Mouse (Mus musculus): ENCODE measurements around the gene Mastl. TPM values are rescaled to one million over a fixed set of nuclear protein-coding genes. Genes with fewer than 3 reads are reported as not detected.

Gene Mastl
- polyA plus RNA-seq, 1 experiment from 2014 or later: 18.1 TPM

DNA sequence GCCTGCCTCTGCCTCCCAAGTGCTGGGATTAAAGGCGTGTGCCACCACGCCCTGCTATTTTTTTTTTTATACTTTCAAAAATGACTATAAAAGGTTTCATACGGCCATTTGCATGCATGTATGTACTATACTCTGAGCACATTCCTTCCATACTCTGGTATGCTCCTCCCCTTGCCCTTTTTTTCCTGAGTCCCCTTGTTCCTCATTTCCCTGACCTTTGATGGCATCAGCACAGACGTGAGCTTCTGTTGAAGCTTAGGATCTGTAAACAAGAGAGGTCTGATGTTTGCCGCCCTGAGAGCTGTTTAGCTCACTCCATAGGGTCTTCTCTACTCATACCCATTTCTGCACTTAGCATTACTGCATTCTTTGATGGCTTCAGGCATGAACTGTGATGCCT lies 78.1 kb downstream of the Mastl start:
- Histone ChIP-seq H3K4me3 (no peak overlapping the region), H3K27ac (replicated peaks) (no peak overlapping the region), H3K27me3 (ENCODE audit: low read depth, poor library complexity, severe bottlenecking) (no peaks in the 10 kb centered on the region), H3K36me3 (peaks cover 74% of the 10 kb centered on the region), H3K9me3 (replicated peaks) (peaks cover 4% of the 10 kb centered on the region; the same call in 1 of the 2 replicates), H3K4me1 (no peaks in the 10 kb centered on the region)
- DNase-seq (ENCODE audit: low spot score): no peak
- WGBS: 91% methylated on average over 5 of the region's 5 CpGs

DNA sequence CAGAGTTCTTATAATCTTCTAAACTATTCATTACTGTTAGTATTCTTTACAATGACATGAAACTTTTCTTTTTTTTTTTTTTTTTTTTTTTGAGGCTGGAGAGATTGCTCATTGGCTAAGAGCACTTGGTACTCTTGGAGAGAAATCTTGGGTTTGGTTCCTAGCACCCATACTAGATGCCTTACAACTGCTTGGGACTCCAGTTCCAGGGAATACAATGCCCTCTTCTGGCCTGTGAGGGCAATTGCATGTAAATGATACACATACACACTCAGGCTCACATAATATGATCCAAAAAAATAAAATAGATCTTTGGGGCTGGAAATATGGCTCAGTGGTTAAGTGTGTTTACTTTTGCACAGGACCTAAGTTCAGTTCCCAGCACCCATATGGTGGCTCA lies 79.0 kb downstream of the Mastl start:
- Histone ChIP-seq H3K4me1 (no peaks in the 10 kb centered on the region), H3K27ac (replicated peaks) (no peak overlapping the region), H3K9me3 (replicated peaks) (peaks cover 4% of the 10 kb centered on the region; the same call in 1 of the 2 replicates), H3K27me3 (ENCODE audit: low read depth, poor library complexity, severe bottlenecking) (no peaks in the 10 kb centered on the region), H3K36me3 (peaks cover 69% of the 10 kb centered on the region), H3K4me3 (no peak overlapping the region)
- no peak for DNase-seq (ENCODE audit: low spot score)

DNA sequence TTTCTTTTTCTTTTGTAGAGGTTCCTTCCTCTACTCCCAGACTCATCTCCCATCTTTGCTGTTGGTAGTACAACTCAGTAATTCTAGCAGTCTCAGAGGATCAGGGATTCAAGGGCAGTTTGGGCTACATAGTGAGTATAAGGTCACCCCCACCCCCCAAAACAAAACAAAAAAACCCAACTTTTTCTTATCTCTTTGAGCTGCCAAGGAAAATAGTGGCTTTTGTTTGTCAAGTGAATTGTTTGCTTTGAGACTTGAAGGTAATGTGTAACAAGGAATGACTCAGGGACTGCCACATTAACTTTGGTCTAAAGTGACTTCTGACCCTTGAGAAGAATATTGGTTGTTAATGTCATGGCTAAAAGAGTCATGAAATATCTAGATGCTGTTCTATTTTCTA lies 80.0 kb downstream of the Mastl start:
- DNase-seq (ENCODE audit: low spot score): no peak
- H3K36me3 ChIP-seq: peaks cover 62% of the 10 kb centered on the region
- no peak overlapping the region for H3K27ac ChIP-seq (replicated peaks)
- peaks cover 4% of the 10 kb centered on the region; the same call in 1 of the 2 replicates for H3K9me3 ChIP-seq (replicated peaks)
- H3K27me3 ChIP-seq (ENCODE audit: low read depth, poor library complexity, severe bottlenecking): no peaks in the 10 kb centered on the region
- no peaks in the 10 kb centered on the region for H3K4me1 ChIP-seq
- H3K4me3 ChIP-seq: no peak overlapping the region

DNA sequence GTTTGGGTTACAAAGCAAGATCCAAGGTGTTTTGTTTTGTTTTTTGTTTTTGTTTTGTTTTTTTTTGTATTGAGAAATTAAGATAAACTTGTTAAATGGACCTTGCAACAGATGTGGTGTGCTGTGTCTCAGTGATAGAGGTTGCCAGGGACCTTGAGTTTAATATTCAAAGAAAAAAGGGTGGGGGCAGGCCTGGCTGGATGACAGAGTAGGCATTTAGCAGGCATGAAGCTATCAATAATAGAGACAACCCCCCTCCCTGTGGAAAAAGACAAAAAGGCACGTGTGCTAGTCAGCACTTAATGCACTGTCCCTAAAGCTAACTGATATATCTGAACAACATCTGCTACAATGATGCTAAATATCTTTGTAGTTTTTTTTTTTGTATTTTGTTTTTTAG lies 84.4 kb downstream of the Mastl start:
- Histone ChIP-seq H3K9me3 (replicated peaks) (peaks cover 3% of the 10 kb centered on the region; the same call in 1 of the 2 replicates), H3K4me1 (peaks cover 12% of the 10 kb centered on the region), H3K4me3 (no peak overlapping the region), H3K27ac (replicated peaks) (no peak overlapping the region), H3K36me3 (peaks cover 25% of the 10 kb centered on the region), H3K27me3 (ENCODE audit: low read depth, poor library complexity, severe bottlenecking) (no peaks in the 10 kb centered on the region)
- no peak for DNase-seq (ENCODE audit: low spot score)
- WGBS: 86% methylated on average over 1 of the region's 1 CpGs

DNA sequence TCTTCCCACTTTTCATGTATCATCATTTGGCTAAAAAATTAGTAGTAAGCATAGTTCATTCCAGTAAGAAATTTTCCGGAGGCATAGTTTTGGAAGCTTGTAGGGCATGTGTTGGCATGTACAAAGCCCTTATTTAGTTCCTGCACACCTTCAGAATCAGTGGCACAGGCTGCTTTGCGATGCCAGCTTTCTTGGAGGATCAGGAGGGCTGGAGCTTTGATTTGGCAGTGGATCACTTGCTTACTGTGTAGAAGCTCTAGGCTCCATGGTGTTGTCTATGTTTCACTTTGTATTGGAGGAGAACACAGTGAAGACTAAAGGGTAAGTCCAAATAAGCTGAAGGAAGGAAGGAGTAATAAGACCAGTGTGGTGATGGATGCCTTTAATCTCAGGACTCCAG lies 85.3 kb downstream of the Mastl start:
- Histone ChIP-seq H3K4me3 (no peak overlapping the region), H3K27me3 (ENCODE audit: low read depth, poor library complexity, severe bottlenecking) (no peaks in the 10 kb centered on the region), H3K4me1 (peaks cover 12% of the 10 kb centered on the region), H3K27ac (replicated peaks) (no peak overlapping the region), H3K36me3 (peaks cover 16% of the 10 kb centered on the region), H3K9me3 (replicated peaks) (no peaks in the 10 kb centered on the region)
- DNase-seq (ENCODE audit: low spot score): no peak
- 94% methylated on average over 2 of the region's 2 CpGs for WGBS

DNA sequence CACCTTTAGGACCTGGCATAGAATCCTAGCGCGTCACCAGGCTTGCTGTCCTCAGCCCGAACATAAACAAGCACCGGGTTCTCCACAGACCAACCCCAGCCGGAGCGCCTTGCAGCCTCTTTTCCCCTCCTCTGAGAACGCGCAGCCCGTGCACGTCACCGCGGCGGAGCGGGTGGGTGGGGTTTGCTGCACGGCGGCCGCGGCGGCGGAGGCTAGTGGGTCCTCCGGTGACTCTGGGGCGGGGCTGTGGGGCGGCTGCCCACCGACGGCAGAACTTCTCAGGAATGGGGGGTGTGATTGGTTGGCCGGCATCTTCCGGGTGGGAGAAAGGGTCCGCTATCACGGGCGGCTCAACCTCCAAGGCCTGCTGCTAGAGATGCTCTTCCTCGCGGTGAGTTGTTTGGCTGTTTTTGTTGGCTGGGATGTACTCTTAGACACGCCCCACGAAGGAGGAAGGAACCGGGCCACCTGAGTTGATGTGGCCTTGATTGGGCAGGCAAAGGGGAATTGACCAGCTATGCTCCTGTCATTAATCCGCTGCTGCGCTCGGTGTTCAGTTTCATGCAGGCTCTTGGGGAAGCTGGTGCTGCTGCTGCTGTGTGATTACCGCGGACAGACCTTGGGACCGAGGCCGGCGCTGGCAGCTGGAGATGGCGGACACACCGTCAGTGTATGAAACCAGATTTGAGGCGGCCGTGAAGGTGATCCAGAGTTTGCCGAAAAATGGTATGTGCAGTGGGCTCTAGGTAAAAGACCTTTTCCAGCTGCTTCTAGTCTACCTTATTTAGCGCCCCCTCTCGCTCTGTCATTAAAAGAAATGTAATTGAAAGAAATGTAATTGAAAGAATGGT lies 86.7 kb downstream of the Mastl start:
- Histone ChIP-seq H3K4me3 (peak overlapping the region; percentile 79), H3K27ac (replicated peaks) (peak overlapping the region; percentile 91), H3K9me3 (replicated peaks) (no peaks in the 10 kb centered on the region), H3K4me1 (peaks cover 12% of the 10 kb centered on the region), H3K36me3 (peaks cover 9% of the 10 kb centered on the region; the same call in 1 of the 2 replicates), H3K27me3 (ENCODE audit: low read depth, poor library complexity, severe bottlenecking) (no peaks in the 10 kb centered on the region)
- WGBS: under 1% methylated on average over 50 of the region's 50 CpGs
- peak; percentile 93 for DNase-seq (ENCODE audit: low spot score)

DNA sequence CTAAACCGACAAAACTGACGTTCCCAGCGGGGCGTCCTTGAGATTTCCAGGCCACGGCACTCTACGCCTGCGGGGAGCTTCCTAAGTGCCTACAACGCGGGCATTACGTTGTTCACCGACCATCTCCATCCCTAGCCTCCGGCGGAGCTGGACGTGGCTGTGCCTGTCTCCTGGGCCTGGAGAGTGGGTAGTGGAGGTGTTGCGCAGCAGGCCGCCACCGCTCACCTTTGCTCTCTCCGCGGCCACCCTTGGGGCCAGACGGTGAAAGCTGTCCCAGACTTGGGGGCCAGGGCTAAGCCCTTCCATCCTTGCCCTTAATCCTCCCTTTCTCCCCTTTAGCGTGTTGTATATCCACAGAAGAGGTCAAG lies 87.5 kb downstream of the Mastl start:
- Histone ChIP-seq H3K4me1 (peaks cover 12% of the 10 kb centered on the region), H3K9me3 (replicated peaks) (no peaks in the 10 kb centered on the region), H3K4me3 (peak overlapping the region; percentile 79), H3K27ac (replicated peaks) (peak overlapping the region; percentile 91), H3K36me3 (peaks cover 9% of the 10 kb centered on the region; the same call in 1 of the 2 replicates), H3K27me3 (ENCODE audit: low read depth, poor library complexity, severe bottlenecking) (no peaks in the 10 kb centered on the region)
- under 1% methylated on average over 21 of the region's 21 CpGs for WGBS
- no peak for DNase-seq (ENCODE audit: low spot score)

DNA sequence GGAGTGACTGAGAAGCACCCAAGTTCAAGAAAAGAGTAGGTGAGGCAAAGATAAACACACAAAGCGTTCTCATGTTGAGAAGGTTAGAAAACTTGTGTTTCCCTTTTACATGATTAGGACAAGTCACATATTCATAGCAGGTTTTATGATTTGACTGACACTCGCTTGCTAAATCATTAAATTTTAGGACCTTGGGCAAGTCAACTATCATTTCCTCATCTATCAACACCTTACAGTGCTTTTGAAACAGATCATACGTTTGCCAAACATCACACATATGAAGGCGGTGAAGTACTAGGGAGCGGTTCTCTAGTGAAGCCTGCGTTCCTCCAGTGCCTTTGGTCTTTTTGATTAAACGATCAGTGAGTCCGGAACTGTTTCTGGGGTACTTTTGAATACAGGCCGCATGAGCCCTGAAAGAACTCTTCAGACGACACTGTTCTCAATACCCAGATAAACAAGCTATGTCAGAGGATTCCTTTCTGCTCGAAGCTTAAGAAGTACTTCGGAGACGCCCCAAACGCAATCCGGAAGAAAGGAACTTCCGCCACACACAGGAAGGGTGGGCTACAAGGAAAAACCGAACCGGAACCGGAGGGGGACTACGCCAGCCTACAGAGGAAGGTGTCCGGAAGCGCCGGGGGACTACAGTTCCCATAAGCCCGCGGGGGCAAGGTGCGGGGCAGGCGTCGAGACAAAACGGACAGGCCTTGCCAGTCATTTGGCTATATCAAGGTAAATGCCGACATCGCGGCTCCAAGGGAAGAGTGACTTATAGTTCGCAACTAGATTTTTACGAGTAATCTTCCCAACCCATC lies 88.1 kb downstream of the Mastl start, which contains the start of gene Acbd5:
TSS of gene Acbd5 (plus strand) at position 616 of the 818 bp plus-strand sequence.
- Histone ChIP-seq H3K27me3 (ENCODE audit: low read depth, poor library complexity, severe bottlenecking) (no peaks in the 10 kb centered on the region), H3K27ac (replicated peaks) (peak within 1 kb of the TSS; percentile 91), H3K36me3 (peaks cover 9% of the 10 kb centered on the region; the same call in 1 of the 2 replicates), H3K4me1 (peaks cover 12% of the 10 kb centered on the region), H3K9me3 (replicated peaks) (no peaks in the 10 kb centered on the region), H3K4me3 (peak within 1 kb of the TSS; percentile 79)
- 3% methylated on average over 34 of the region's 34 CpGs for WGBS
- DNase-seq (ENCODE audit: low spot score): peak; percentile 94

Other genes starting within 250 kb of the Mastl start
- gene Abi1, start 115.8 kb downstream of the Mastl start, polyA plus RNA-seq (2016; fragmentation: Nextera tagmentation; extraction: Ambion mirVana): 32.2 and 36.0 TPM in 2 replicates
- 29.6 and 41.3 TPM in 2 replicates for gene Acbd5, start 87.9 kb downstream of the Mastl start, polyA plus RNA-seq (2016; fragmentation: Nextera tagmentation; extraction: Ambion mirVana)
- 73.5 and 79.3 TPM in 2 replicates for gene Yme1l1, start 345 bp upstream of the Mastl start, polyA plus RNA-seq (2016; fragmentation: Nextera tagmentation; extraction: Ambion mirVana)
- not detected in 2 replicates for gene 4931423N10Rik, start 51.5 kb upstream of the Mastl start, polyA plus RNA-seq (2016; fragmentation: Nextera tagmentation; extraction: Ambion mirVana)
- gene Nxph2, start 165.2 kb upstream of the Mastl start, polyA plus RNA-seq (2016; fragmentation: Nextera tagmentation; extraction: Ambion mirVana): 0.12 TPM in 1 of 2 replicates, not detected in the other

All from midbrain, embryonic 10.5 days (tissue).